Comparison of ENCODE assay signal across 18 mouse cellular contexts in genomic region chr3:41484920-41485319, GRCm38 (mm10).
DNase-seq lines count a peak whose midpoint lies in the region; ATAC-seq lines count a peak whose summit lies in the region.
"Had no signal": no experiment of that assay in that cellular context is flagged by ENCODE, and none has a peak within 500 bp of the region (broad histone marks: within the 10 kb centered on the region; RNA-seq: fewer than 3 reads in every experiment).

No protein-coding gene starts in this region.

- peak; percentile 70 for DNase-seq in heart, adult 11 months
- no peak for DNase-seq in heart, adult 18-20 months
- DNase-seq in Muller cell, postnatal 12 days (ENCODE audit: inconsistent ontology term): peak; percentile 26
- DNase-seq in R1 (ENCODE audit: low read depth, low spot score): peak; percentile 69
- peak; percentile 11 for DNase-seq in brain, adult 2 months (ENCODE audit: low read depth, low spot score)
- DNase-seq in adrenal gland, adult 2 months: no peak
- no peak for DNase-seq in cerebellum, adult 9-11 months
- DNase-seq: adrenal gland, postnatal 10 days; adrenal gland, postnatal 25 days; cerebellum, adult 11-12 months; cerebellum, adult 2 months; cerebellum, postnatal 10 days; cerebellum, postnatal 25 days; gastrocnemius, adult 2 months had no signal

- ATAC-seq in erythroblast, adult 5-6 weeks (replicated peaks; ENCODE audit: low FRiP score, poor library complexity, severe bottlenecking): no peak
- ATAC-seq: activated CD4-positive, CD25-positive, alpha-beta regulatory T cell, adult 4 months; forebrain, embryonic 14.5 days; forebrain, embryonic 16.5 days had no signal

Comparison
In these comparisons a context has a peak if more than half of its experiments do, and no peak if none do; other contexts are left out.
1. DNase-seq: peak in heart, adult 11 months (single experiment), Muller cell, postnatal 12 days (single experiment), R1 (single experiment) and brain, adult 2 months (single experiment); none in heart, adult 18-20 months (0 of 2), adrenal gland, adult 2 months (single experiment) and cerebellum, adult 9-11 months (single experiment).